Mouse (Mus musculus): ENCODE measurements around the gene Cadm4. TPM values are rescaled to one million over a fixed set of nuclear protein-coding genes. Genes with fewer than 3 reads are reported as not detected.

Cadm4 gene
- total and polyA plus RNA-seq, 2 experiments, result 3.5 to 6.5 TPM

DNA sequence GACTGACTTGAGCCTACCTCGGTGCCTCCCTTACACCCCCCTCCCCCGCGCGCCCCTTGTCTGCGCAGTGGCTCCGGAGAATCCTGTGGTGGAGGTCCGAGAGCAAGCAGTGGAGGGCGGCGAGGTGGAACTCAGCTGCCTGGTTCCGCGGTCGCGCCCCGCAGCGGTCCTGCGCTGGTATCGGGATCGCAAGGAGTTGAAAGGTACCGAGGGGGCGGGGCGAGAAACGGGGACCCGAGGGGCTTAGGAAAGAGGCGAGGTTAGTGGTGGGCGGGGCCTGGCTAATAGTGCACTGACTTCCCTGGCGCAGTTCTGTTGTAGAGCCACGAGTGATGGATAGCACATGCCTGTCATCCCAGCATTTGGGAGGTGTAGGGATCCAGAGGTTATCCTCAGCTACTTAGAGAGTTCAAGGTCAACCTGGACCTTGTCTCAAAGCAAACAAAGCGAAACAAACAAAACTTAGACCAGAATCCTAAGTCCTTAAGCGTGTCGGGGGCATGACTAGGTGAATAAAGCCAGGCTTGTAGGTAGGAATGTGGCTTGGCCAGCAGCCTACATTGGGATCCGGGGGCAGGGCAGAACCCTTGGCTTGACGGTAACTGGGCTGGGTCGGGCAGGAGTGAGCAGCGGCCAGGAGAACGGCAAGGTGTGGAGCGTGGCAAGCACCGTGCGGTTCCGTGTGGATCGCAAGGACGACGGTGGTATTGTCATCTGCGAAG lies 18.2 kb downstream of the Cadm4 start:
- H3K4me1 ChIP-seq (ENCODE audit: control insufficient read depth, insufficient read depth, low read length), result peaks cover 4% of the 10 kb centered on the region
- peak; percentile 59 for DNase-seq (ENCODE audit: extremely low read depth, low read depth, low spot score)
- no peaks in the 10 kb centered on the region for H3K79me2 ChIP-seq (ENCODE audit: control insufficient read depth, insufficient read depth, low read length)
- no peak overlapping the region for H3K4me3 ChIP-seq (ENCODE audit: insufficient read depth, low read depth, low read length)
- no peak overlapping the region for H3K27ac ChIP-seq (replicated peaks; ENCODE audit: insufficient read depth, low read depth, low read length)
- WGBS, result 9% methylated on average over 43 of the region's 43 CpGs
- H3K36me3 ChIP-seq (ENCODE audit: control insufficient read depth, insufficient read depth, low read length), result no peaks in the 10 kb centered on the region
- H3K27me3 ChIP-seq (ENCODE audit: control insufficient read depth, insufficient read depth, low read length), result no peaks in the 10 kb centered on the region
- no peak overlapping the region for H3K9ac ChIP-seq (ENCODE audit: low read depth, low read length)
- TF ChIP-seq POLR2A (IDR thresholded peaks at IDR 0.05; ENCODE audit: extremely low read depth, insufficient read depth, low read length) (no peak), CTCF (IDR thresholded peaks at IDR 0.05; ENCODE audit: low read depth, low read length) (no peak)

DNA sequence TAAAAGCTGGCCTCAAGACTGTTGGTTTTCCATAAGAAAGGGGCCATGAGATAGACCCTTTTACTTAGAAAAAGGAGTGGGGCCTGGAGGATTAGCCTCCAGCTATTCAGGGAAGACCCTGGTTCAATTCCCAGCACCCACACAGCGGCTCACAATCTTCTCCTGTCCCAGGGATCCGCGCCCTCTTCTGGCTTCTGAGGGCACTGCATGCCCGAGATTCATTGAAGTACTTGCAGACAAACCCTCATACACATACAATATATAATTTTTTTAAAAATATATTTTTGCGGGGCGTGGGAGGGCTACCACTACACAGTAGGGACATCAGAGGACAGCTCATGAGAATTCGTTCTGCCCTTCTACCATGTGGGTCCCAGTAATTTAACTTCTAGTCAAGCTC lies 19.1 kb downstream of the Cadm4 start:
- Histone ChIP-seq H3K79me2 (ENCODE audit: control insufficient read depth, insufficient read depth, low read length) (no peaks in the 10 kb centered on the region), H3K36me3 (ENCODE audit: control insufficient read depth, insufficient read depth, low read length) (no peaks in the 10 kb centered on the region), H3K4me3 (ENCODE audit: insufficient read depth, low read depth, low read length) (no peak overlapping the region), H3K27ac (replicated peaks; ENCODE audit: insufficient read depth, low read depth, low read length) (no peak overlapping the region), H3K27me3 (ENCODE audit: control insufficient read depth, insufficient read depth, low read length) (no peaks in the 10 kb centered on the region), H3K9ac (ENCODE audit: low read depth, low read length) (no peak overlapping the region), H3K4me1 (ENCODE audit: control insufficient read depth, insufficient read depth, low read length) (peaks cover 9% of the 10 kb centered on the region)
- no peak for DNase-seq (ENCODE audit: extremely low read depth, low read depth, low spot score)
- WGBS, result 37% methylated on average over 7 of the region's 7 CpGs
- TF ChIP-seq CTCF (IDR thresholded peaks at IDR 0.05; ENCODE audit: low read depth, low read length) (peak; percentile 60), POLR2A (IDR thresholded peaks at IDR 0.05; ENCODE audit: extremely low read depth, insufficient read depth, low read length) (no peak)

DNA sequence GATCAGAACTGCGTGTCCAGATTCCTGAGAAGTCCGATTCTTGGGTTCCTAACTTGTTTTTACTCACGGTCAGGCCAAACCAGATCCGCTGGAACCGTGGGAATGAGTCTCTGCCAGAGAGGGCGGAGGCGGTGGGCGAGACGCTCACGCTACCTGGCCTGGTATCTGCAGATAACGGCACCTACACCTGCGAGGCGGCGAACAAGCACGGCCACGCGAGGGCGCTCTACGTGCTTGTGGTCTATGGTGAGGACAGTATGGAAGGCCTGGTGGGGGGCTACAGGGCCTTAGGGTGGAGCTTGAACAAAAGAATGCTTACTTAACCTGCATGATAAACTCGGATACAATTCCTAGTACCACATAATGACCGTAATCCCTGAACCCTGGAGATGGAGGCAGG lies 19.7 kb downstream of the Cadm4 start:
- Histone ChIP-seq H3K9ac (ENCODE audit: low read depth, low read length) (no peak overlapping the region), H3K36me3 (ENCODE audit: control insufficient read depth, insufficient read depth, low read length) (no peaks in the 10 kb centered on the region), H3K79me2 (ENCODE audit: control insufficient read depth, insufficient read depth, low read length) (no peaks in the 10 kb centered on the region), H3K27me3 (ENCODE audit: control insufficient read depth, insufficient read depth, low read length) (no peaks in the 10 kb centered on the region), H3K4me3 (ENCODE audit: insufficient read depth, low read depth, low read length) (no peak overlapping the region), H3K4me1 (ENCODE audit: control insufficient read depth, insufficient read depth, low read length) (peaks cover 11% of the 10 kb centered on the region), H3K27ac (replicated peaks; ENCODE audit: insufficient read depth, low read depth, low read length) (no peak overlapping the region)
- 45% methylated on average over 21 of the region's 21 CpGs for WGBS
- no peak for DNase-seq (ENCODE audit: extremely low read depth, low read depth, low spot score)
- TF ChIP-seq CTCF (IDR thresholded peaks at IDR 0.05; ENCODE audit: low read depth, low read length) (peak; percentile 56), POLR2A (IDR thresholded peaks at IDR 0.05; ENCODE audit: extremely low read depth, insufficient read depth, low read length) (no peak)

DNA sequence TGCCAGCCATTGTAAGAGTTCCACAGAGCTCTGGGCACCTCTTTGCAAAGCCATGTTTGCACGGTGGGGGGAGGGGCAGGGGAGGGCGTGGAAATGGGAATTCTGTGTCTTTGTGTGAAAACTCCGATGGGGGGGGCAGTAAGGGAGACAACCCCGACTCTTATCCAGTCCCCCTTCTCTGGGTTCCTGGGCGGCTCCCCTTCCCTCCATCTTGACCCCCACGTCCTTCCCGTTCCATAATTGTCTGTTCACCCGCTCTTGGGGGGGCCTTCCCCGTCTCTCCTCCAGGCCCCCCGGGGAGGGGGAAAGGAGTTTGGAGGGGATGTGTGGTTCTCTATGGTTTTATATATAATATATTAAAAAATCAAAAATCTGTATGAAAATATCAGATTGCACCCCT lies 22.2 kb downstream of the Cadm4 start:
- no peaks in the 10 kb centered on the region for H3K36me3 ChIP-seq (ENCODE audit: control insufficient read depth, insufficient read depth, low read length)

DNA sequence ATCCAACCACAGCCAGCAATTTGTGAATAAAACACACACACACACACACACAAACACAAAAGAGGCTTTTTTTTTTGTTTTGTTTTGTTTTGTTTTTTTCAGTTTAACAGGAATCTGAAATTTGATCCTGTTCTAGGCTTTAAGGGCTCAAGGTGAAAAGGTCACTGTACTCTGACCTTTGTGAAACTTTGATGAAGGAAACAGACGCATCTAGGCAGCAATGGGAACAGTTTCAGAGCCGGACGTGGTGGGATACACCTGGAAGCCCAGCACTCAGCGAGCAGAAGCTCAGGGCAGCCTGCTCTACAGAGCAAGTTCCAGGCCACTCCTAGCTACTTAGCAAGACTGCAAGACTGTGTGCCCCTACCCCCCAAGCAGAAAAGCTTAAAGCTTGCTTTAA lies 23.0 kb downstream of the Cadm4 start:
- H3K4me3 ChIP-seq (ENCODE audit: insufficient read depth, low read depth, low read length), result no peak overlapping the region
- no peaks in the 10 kb centered on the region for H3K27me3 ChIP-seq (ENCODE audit: control insufficient read depth, insufficient read depth, low read length)
- H3K36me3 ChIP-seq (ENCODE audit: control insufficient read depth, insufficient read depth, low read length), result no peaks in the 10 kb centered on the region
- DNase-seq (ENCODE audit: extremely low read depth, low read depth, low spot score), result peak; percentile 62
- H3K9ac ChIP-seq (ENCODE audit: low read depth, low read length), result no peak overlapping the region
- WGBS, result 9% methylated on average over 4 of the region's 4 CpGs
- peaks cover 11% of the 10 kb centered on the region for H3K4me1 ChIP-seq (ENCODE audit: control insufficient read depth, insufficient read depth, low read length)
- no peak for TF ChIP-seq POLR2A (IDR thresholded peaks at IDR 0.05; ENCODE audit: extremely low read depth, insufficient read depth, low read length)
- TF ChIP-seq CTCF (IDR thresholded peaks at IDR 0.05; ENCODE audit: low read depth, low read length), result no peak
- H3K79me2 ChIP-seq (ENCODE audit: control insufficient read depth, insufficient read depth, low read length), result no peaks in the 10 kb centered on the region
- H3K27ac ChIP-seq (replicated peaks; ENCODE audit: insufficient read depth, low read depth, low read length), result no peak overlapping the region; the same call in 1 of the 2 replicates

More for the DNA sequence above, 22.2 kb downstream of the Cadm4 start:
- peaks cover 11% of the 10 kb centered on the region for H3K4me1 ChIP-seq (ENCODE audit: control insufficient read depth, insufficient read depth, low read length)
- H3K27ac ChIP-seq (replicated peaks; ENCODE audit: insufficient read depth, low read depth, low read length), result no peak overlapping the region
- no peak for TF ChIP-seq CTCF (IDR thresholded peaks at IDR 0.05; ENCODE audit: low read depth, low read length)
- 0 out of 2 replicates have a peak, but pooled peaks have one; percentile 2 for TF ChIP-seq POLR2A (IDR thresholded peaks at IDR 0.05; ENCODE audit: extremely low read depth, insufficient read depth, low read length)
- H3K4me3 ChIP-seq (ENCODE audit: insufficient read depth, low read depth, low read length), result no peak overlapping the region
- no peak overlapping the region for H3K9ac ChIP-seq (ENCODE audit: low read depth, low read length)
- 13% methylated on average over 10 of the region's 10 CpGs for WGBS
- no peaks in the 10 kb centered on the region for H3K27me3 ChIP-seq (ENCODE audit: control insufficient read depth, insufficient read depth, low read length)
- no peaks in the 10 kb centered on the region for H3K79me2 ChIP-seq (ENCODE audit: control insufficient read depth, insufficient read depth, low read length)
- no peak for DNase-seq (ENCODE audit: extremely low read depth, low read depth, low spot score)

DNA sequence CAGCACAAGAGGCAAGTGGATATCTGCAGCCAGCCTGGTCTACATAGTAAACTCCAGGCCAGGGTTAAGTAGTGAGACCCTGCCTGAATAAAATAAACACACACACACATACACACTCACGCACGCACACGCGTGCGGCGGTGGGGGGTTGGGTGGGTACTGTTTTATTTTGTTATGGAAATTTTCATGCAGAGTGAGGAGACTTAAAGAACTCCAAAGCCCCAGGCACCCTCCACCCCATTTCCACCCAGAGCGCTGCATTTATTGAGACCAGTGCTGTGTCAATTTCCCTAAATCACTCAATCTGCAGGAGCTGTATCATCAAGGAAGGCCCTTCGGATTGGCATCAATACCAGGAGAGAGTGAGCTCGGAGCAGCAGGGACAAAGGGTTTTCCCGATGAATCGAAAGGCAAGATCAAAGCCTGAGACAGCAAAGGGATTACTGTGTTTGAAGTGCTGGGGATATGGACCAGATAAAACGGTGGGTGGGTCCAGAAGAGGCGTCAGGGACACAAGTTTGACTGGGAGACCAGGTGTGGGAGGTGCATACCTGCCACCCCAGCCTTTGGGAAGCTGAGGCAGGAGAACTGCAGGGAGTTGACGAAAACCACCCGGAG lies 23.7 kb downstream of the Cadm4 start:
- TF ChIP-seq CTCF (IDR thresholded peaks at IDR 0.05; ENCODE audit: low read depth, low read length) (no peak), POLR2A (IDR thresholded peaks at IDR 0.05; ENCODE audit: extremely low read depth, insufficient read depth, low read length) (no peak)
- Histone ChIP-seq H3K27ac (replicated peaks; ENCODE audit: insufficient read depth, low read depth, low read length) (peak overlapping the region; percentile 5; the same call in 1 of the 2 replicates), H3K79me2 (ENCODE audit: control insufficient read depth, insufficient read depth, low read length) (no peaks in the 10 kb centered on the region), H3K9ac (ENCODE audit: low read depth, low read length) (no peak overlapping the region), H3K4me3 (ENCODE audit: insufficient read depth, low read depth, low read length) (no peak overlapping the region), H3K36me3 (ENCODE audit: control insufficient read depth, insufficient read depth, low read length) (no peaks in the 10 kb centered on the region), H3K4me1 (ENCODE audit: control insufficient read depth, insufficient read depth, low read length) (peaks cover 8% of the 10 kb centered on the region), H3K27me3 (ENCODE audit: control insufficient read depth, insufficient read depth, low read length) (no peaks in the 10 kb centered on the region)
- DNase-seq (ENCODE audit: extremely low read depth, low read depth, low spot score), result no peak
- WGBS, result 46% methylated on average over 15 of the region's 15 CpGs

Measured in liver, adult 2 months (tissue).